Mouse (Mus musculus) frontal cortex, postnatal 10 days (tissue): ENCODE measurements at regions not wholly inside any gene's neighbourhood (a gene's known extent, or its start where the extent isn't known, plus 50 kb on each side); places are given as distances from the start of the nearest gene placed in this dataset.

Experiments
- DNase-seq, 2 experiments: peaks; one replicate each; pipeline ENCODE4 v3.0.0; 2022; ENCODE audit warnings: low spot score in 2 of 2, mixed read lengths in 1 of 2

- DNase-seq, result no peak
These were observed 53.6 kb upstream of the Mvb12b start for GRCm38 (mm10) chr2:33941316-33941715.

GRCm38 (mm10) chr2:33939836-33940235 lies 52.1 kb upstream of the Mvb12b start:
- DNase-seq, result no peak
